15 mouse cellular contexts compared by ENCODE assay signal in the genomic region with DNA sequence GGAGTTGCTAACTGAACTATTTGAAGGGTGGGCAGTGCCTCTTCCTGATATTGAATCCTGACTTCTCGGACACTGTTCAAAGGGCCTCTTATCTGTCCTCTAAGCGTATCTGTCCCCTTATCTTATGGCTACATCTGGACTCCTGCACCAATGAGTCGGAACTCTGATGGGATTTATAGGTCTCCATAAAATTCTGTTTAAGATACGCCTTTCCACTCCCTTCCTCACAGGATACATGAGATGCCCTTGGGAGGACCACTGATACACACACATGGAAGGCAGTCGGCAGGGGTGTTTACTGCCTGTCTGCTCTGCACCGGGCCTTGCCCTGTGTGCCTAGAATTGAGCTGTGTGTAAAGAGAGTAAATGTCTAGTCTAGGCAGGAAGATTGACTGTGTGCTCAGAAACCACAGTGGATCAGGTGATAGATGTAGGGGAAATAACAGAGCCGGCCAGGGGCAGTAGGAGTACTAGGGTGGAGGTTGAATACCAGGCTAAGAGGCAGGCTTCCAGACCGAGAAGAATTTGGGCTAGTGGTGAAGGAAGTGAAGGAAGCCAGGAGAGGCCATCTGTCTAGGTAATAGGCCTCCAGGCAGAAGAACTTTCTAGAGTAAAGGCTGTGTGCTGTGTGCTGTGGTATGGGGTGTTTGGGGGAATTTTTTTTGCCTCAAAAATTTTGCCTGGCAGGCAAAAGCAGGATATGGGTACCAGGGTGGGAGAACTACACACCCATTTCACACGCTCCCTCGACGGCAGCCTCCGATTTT. TPM values are rescaled to one million over a fixed set of nuclear protein-coding genes. Genes with fewer than 3 reads are reported as not detected.
DNase-seq lines count a peak whose midpoint lies in the region; ATAC-seq lines count a peak whose summit lies in the region.
"Had no signal": no experiment of that assay in that cellular context is flagged by ENCODE, and none has a peak within 500 bp of the region (broad histone marks: within the 10 kb centered on the region; RNA-seq: fewer than 3 reads in every experiment).

No protein-coding gene starts in this region.

- H3K27ac ChIP-seq in kidney, embryonic 16.5 days (ENCODE audit: low read length) = peak overlapping the region; percentile 3
- peak overlapping the region; percentile 61 for H3K27ac ChIP-seq in embryonic facial prominence, embryonic 15.5 days (replicated peaks)
- peak overlapping the region; percentile 81 for H3K27ac ChIP-seq in limb, embryonic 15.5 days
- H3K27ac ChIP-seq: heart, adult 2 months; hindbrain, embryonic 15.5 days; liver, embryonic 15.5 days; stomach, postnatal 0 days had no signal

- 36% methylated on average over 12 of the region's 12 CpGs for WGBS in kidney, embryonic 16.5 days
- 59% methylated on average over 12 of the region's 12 CpGs for WGBS in embryonic facial prominence, embryonic 15.5 days
- WGBS in limb, embryonic 15.5 days = 39% methylated on average over 12 of the region's 12 CpGs

- no peaks in the 10 kb centered on the region for H3K27me3 ChIP-seq in kidney, embryonic 16.5 days (ENCODE audit: insufficient read depth, low read length)
- H3K27me3 ChIP-seq in embryonic facial prominence, embryonic 15.5 days = no peaks in the 10 kb centered on the region
- H3K27me3 ChIP-seq in limb, embryonic 15.5 days = no peaks in the 10 kb centered on the region
- H3K27me3 ChIP-seq: hindbrain, embryonic 15.5 days had no signal

- peak; percentile 77 for ATAC-seq in kidney, embryonic 16.5 days (ENCODE audit: low FRiP score, low TSS enrichment)
- no peak for ATAC-seq in embryonic facial prominence, embryonic 15.5 days (ENCODE audit: insufficient number of reproducible peaks, low FRiP score, low TSS enrichment, low read depth)
- ATAC-seq in limb, embryonic 15.5 days (ENCODE audit: insufficient number of reproducible peaks, low FRiP score, low TSS enrichment, low read depth) = peak; percentile 74

- no peaks in the 10 kb centered on the region for H3K36me3 ChIP-seq in kidney, embryonic 16.5 days (ENCODE audit: insufficient read depth, low read length)
- H3K36me3 ChIP-seq in embryonic facial prominence, embryonic 15.5 days = no peaks in the 10 kb centered on the region
- H3K36me3 ChIP-seq in limb, embryonic 15.5 days = no peaks in the 10 kb centered on the region
- H3K36me3 ChIP-seq: hindbrain, embryonic 15.5 days; liver, embryonic 15.5 days had no signal

- peak; percentile 55 for DNase-seq in adrenal gland, postnatal 14 days
- no peak for DNase-seq in adrenal gland, adult 2 months
- DNase-seq in kidney, postnatal 10 days = no peak
- DNase-seq in urinary bladder, adult 2 months (ENCODE audit: low spot score) = no peak
- DNase-seq in thymus, postnatal 10 days (ENCODE audit: low spot score in 2 of 2) = no peak
- DNase-seq: heart, adult 2 months; layer of hippocampus, adult 9-11 months had no signal

- H3K4me1 ChIP-seq in kidney, embryonic 16.5 days (ENCODE audit: insufficient read depth, low read length) = peaks cover 18% of the 10 kb centered on the region
- peaks cover 26% of the 10 kb centered on the region for H3K4me1 ChIP-seq in embryonic facial prominence, embryonic 15.5 days
- H3K4me1 ChIP-seq in limb, embryonic 15.5 days = peaks cover 38% of the 10 kb centered on the region
- H3K4me1 ChIP-seq: hindbrain, embryonic 15.5 days had no signal

- no peak overlapping the region for H3K9ac ChIP-seq in kidney, embryonic 16.5 days (replicated peaks; ENCODE audit: low read length)
- H3K9ac ChIP-seq in embryonic facial prominence, embryonic 15.5 days = no peak overlapping the region; the same call in 1 of the 2 replicates
- no peak overlapping the region for H3K9ac ChIP-seq in limb, embryonic 15.5 days
- H3K9ac ChIP-seq: hindbrain, embryonic 15.5 days; liver, embryonic 15.5 days had no signal

- H3K4me2 ChIP-seq in kidney, embryonic 16.5 days (replicated peaks; ENCODE audit: low read depth, low read length) = no peak overlapping the region
- H3K4me2 ChIP-seq in embryonic facial prominence, embryonic 15.5 days (replicated peaks) = no peak overlapping the region
- no peak overlapping the region for H3K4me2 ChIP-seq in limb, embryonic 15.5 days
- H3K4me2 ChIP-seq: hindbrain, embryonic 15.5 days; liver, embryonic 15.5 days had no signal

- no peak overlapping the region for H3K4me3 ChIP-seq in kidney, embryonic 16.5 days (ENCODE audit: low read length)
- H3K4me3 ChIP-seq in embryonic facial prominence, embryonic 15.5 days (replicated peaks) = no peak overlapping the region
- no peak overlapping the region for H3K4me3 ChIP-seq in limb, embryonic 15.5 days
- H3K4me3 ChIP-seq: heart, adult 2 months; hindbrain, embryonic 15.5 days; liver, embryonic 15.5 days had no signal

- no peaks in the 10 kb centered on the region for H3K9me3 ChIP-seq in kidney, embryonic 16.5 days (ENCODE audit: low read length)
- no peaks in the 10 kb centered on the region for H3K9me3 ChIP-seq in embryonic facial prominence, embryonic 15.5 days (replicated peaks)
- no peaks in the 10 kb centered on the region for H3K9me3 ChIP-seq in limb, embryonic 15.5 days
- H3K9me3 ChIP-seq: hindbrain, embryonic 15.5 days; liver, embryonic 15.5 days had no signal

RNA-seq across cellular contexts. Expression of a gene that starts 4.9 kb away (rescaled TPM):
- 0.30 TPM in 1 of 2 replicates, not detected in the other for total RNA-seq in adrenal gland, postnatal 14 days (2021)
- not detected for total RNA-seq in adrenal gland, adult 2 months (2021)
- not detected in 2 replicates for polyA plus RNA-seq in adrenal gland, adult 2 months (2012; rRNA removed)
- 1.8 and 2.4 TPM in 2 replicates for polyA plus RNA-seq in kidney, embryonic 16.5 days (2015; fragmentation: Nextera tagmentation; extraction: Ambion mirVana)
- polyA plus RNA-seq in embryonic facial prominence, embryonic 15.5 days (2015; fragmentation: Nextera tagmentation; extraction: Ambion mirVana) = 0.98 and 1.2 TPM in 2 replicates
- polyA plus RNA-seq in limb, embryonic 15.5 days (2015; fragmentation: Nextera tagmentation; extraction: Ambion mirVana) = 1.7 and 1.9 TPM in 2 replicates
- 0.15 and 0.47 TPM in 2 replicates for polyA plus RNA-seq in urinary bladder, adult 2 months (2012; rRNA removed)
- total RNA-seq: ES-E14 had no signal
- polyA plus RNA-seq: frontal cortex, adult 2 months had no signal

RNA-seq across cellular contexts. Expression of a gene that starts 33.1 kb away (rescaled TPM):
- not detected in 2 replicates for total RNA-seq in adrenal gland, postnatal 14 days (2021)
- total RNA-seq in adrenal gland, adult 2 months (2021) = not detected
- not detected in 2 replicates for polyA plus RNA-seq in adrenal gland, adult 2 months (2012; rRNA removed)
- 0.64 and 0.66 TPM in 2 replicates for polyA plus RNA-seq in kidney, embryonic 16.5 days (2015; fragmentation: Nextera tagmentation; extraction: Ambion mirVana)
- polyA plus RNA-seq in embryonic facial prominence, embryonic 15.5 days (2015; fragmentation: Nextera tagmentation; extraction: Ambion mirVana) = 0.43 and 1.3 TPM in 2 replicates
- polyA plus RNA-seq in limb, embryonic 15.5 days (2015; fragmentation: Nextera tagmentation; extraction: Ambion mirVana) = 0.27 and 0.83 TPM in 2 replicates
- 0.03 TPM in 1 of 2 replicates, not detected in the other for polyA plus RNA-seq in urinary bladder, adult 2 months (2012; rRNA removed)
- total RNA-seq: ES-E14; heart, adult 2 months had no signal
- polyA plus RNA-seq: frontal cortex, adult 2 months; heart, adult 2 months; hindbrain, embryonic 15.5 days had no signal

RNA-seq across cellular contexts. Expression of a gene that starts 49.7 kb away (rescaled TPM):
- total RNA-seq in adrenal gland, postnatal 14 days (2021) = 6.8 and 8.2 TPM in 2 replicates
- 1 to 10 TPM; 5.9 to 9.3 TPM for total RNA-seq in adrenal gland, adult 2 months (2021)
- 3.4 and 4.5 TPM in 2 replicates for polyA plus RNA-seq in adrenal gland, adult 2 months (2012; rRNA removed)
- 20.6 and 21.6 TPM in 2 replicates for polyA plus RNA-seq in kidney, embryonic 16.5 days (2015; fragmentation: Nextera tagmentation; extraction: Ambion mirVana)
- 30.9 and 33.1 TPM in 2 replicates for polyA plus RNA-seq in embryonic facial prominence, embryonic 15.5 days (2015; fragmentation: Nextera tagmentation; extraction: Ambion mirVana)
- 28.6 and 46.4 TPM in 2 replicates for polyA plus RNA-seq in limb, embryonic 15.5 days (2015; fragmentation: Nextera tagmentation; extraction: Ambion mirVana)
- 5.7 and 7.1 TPM in 2 replicates for polyA plus RNA-seq in urinary bladder, adult 2 months (2012; rRNA removed)

Comparison
In these comparisons a context has a peak if more than half of its experiments do, and no peak if none do; other contexts are left out.
1. H3K27ac ChIP-seq: peak in every context shown above with its lines; median percentile 81 in limb, embryonic 15.5 days; 61 in embryonic facial prominence, embryonic 15.5 days; 3 in kidney, embryonic 16.5 days.